ENCODE assay signal across 9 mouse cellular contexts in the genomic region with DNA sequence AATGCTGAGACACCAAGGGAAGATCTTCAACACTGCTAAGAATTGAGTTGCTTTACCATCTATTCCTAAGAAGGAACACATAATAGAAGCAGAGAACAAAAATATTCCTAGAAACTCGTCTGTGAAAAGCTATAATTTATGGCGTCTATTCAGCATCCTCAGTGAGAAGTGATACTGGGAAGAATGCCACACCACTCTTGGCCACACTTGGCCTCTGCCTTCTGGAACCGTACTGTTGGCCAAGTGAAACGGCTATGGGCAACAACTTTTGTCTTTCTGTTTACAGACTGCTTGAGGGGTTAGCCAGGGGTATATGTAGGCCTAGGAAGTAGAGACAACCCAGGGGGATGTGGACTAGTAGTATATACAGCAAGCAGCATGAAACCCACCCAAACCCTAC.
"Had no signal": no experiment of that assay in that cellular context is flagged by ENCODE, and none has a peak within 500 bp of the region (broad histone marks: within the 10 kb centered on the region; RNA-seq: fewer than 3 reads in every experiment).

No protein-coding gene starts in this region.

- DNase-seq: kidney, postnatal 25 days; layer of hippocampus, adult 9-11 months; liver, postnatal 0 days; lung, postnatal 14 days; lung, postnatal 4 days; retina, postnatal 1 day; right cerebral cortex, postnatal 25 days; spleen, adult 18-20 months; thymus, postnatal 25 days had no signal
